Mouse (Mus musculus) ovary, postnatal 36 days (tissue): ENCODE results near the gene Spo11.

ENCODE experiments used
- DNase-seq: peaks from one replicate; pipeline ENCODE4 v3.0.0; 2022; ENCODE audit warnings: low spot score, mixed read lengths

The Spo11 gene

DNA sequence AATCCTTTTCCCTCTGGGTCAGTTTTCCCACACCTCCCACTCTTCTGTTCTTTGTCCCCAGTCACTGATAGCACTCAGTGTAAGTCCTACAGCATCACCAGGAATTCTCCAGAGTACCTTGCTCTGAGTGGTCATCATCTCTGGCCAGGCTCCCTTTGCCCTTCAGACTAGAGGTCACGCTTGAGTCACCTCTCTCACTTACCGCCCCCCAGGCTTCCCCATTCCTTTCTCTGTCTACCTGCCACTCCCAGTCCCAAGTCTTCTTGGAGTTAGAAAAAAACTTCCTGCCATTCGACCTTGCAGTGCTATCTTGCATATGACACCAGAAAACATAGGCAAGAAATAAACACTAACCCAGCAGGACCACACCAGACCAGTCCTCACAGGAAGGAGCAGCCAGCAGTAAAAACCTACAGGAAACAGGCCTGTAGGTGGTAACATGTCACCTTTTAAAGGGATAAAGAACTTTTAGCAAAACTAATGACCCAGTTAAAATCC lies 32.8 kb downstream of the Spo11 start:
- DNase-seq = no peak

DNA sequence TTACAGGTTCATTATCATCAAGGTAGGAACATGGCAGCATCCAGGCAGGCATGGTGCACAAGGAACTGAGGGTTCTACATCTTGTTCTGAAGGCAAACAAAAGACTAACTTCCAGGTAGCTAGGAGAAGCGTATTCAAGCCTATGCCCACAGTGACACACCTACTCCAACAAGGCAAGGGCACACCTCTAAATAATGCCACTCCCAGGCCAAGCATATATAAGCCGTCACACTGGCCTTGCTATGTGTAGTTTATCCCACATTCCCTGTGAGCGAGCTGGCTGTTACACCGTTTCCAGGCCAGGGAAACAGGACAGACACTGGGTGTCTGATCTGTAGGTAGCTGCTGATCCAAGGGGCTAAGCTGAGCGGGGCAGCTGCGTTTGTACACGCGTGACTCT lies 33.9 kb downstream of the Spo11 start:
- DNase-seq = no peak

DNA sequence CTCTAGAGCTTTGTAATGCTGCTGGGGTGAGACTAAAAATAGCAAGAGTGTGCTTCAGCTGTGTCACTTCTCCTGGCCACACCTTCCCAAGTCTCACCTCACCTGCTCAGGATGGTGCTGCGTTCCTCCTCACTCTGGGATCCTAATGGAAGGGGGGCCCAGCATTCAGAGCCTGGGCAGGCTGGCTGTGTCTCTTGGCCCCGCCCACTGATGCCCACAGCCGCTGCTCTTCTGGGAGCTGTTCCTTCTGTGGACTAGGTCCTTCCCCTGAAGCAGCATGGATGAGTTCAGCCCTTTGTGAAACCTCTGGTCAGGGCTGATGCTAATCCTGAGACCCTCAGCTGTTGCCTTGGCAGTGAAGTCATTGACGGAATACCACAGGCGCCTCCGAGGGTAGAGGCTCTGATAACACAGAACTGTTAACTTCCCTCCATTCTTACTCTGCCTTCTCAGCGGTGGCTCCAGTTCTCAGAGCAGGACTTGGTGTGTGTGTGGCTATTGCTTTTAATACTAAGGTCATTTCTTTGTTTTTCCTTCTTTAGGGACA lies 37.3 kb downstream of the Spo11 start:
- DNase-seq = no peak

DNA sequence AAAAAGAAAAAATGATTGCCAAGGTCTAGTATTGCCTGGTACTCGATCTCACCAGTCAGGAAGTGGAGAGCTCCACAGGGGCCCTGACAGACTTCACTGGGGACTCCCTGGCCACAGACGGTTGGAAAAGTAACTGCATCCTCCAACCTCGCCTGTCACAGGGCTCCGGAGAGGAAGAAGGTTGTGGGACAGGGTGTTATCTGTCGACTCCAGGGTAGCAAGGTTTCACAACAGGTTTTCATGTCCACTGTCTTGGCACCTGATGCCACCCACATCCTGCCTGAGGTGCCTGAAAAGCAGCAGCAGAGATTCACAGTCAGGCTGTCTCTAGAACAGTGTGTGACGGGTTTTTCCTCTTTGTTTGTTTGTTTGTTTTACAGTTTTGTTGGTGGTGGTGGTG lies 40.4 kb downstream of the Spo11 start:
- DNase-seq = no peak

DNA sequence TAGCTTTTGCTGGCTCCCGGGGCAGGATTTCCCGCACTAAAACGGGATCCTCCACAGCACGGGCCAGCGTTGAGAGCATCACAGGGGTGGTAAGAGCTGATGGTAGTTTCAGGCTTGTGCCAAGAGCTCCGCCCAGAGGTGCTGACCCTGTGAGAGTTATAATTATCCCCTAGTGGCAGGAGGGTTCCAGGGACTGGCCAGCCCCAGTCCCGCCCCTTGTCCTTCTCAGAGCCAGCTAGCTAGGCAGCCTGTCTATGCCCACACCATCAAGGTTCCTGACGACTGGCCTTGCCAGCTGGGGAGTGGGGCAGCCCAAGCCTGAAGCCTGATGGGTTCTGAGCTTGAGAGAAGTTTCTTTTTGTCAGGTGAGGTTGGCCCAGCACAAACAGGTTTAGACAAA lies 41.1 kb downstream of the Spo11 start:
- DNase-seq = peak; percentile 67

DNA sequence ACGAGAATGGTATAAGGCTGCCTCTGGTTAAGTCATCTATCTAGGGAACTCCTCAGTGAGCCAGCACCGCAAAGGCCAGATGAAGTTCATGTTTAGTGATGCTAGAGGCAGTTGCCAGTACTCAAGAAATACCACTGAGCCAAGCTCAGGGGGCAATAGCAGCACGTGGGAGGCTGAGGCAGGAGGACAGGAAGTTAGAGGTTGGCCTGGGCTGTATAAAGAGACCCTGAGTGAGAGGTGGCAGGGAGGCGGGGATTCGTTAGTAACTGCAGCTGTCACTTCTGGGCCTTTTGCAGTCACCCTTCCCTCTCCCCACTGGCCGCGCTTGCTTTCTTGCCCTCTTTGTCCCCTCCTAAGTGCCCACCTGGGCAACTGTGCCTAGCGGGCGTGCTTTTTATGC lies 41.8 kb downstream of the Spo11 start:
- no peak for DNase-seq

DNA sequence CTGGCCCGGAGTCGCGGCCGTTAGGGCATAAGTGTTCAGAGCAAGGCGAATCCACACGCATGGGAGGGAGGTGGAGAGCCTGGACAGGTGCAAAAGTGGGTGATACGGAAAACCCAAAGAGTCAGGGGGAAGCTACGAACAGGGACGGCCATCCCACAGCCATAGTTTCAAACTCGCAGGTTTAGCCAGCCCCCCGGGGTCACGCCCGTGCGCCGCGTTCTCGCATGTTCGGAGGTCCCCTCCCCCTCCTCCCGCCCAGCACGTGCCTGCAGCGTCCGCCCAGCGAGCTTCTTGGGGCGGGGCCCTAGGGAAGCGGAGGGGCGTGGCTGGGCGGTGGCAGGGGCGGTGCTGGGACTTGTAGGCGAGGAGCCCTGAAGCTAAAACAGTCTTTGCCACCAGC lies 42.3 kb downstream of the Spo11 start:
- DNase-seq = peak; percentile 92

DNA sequence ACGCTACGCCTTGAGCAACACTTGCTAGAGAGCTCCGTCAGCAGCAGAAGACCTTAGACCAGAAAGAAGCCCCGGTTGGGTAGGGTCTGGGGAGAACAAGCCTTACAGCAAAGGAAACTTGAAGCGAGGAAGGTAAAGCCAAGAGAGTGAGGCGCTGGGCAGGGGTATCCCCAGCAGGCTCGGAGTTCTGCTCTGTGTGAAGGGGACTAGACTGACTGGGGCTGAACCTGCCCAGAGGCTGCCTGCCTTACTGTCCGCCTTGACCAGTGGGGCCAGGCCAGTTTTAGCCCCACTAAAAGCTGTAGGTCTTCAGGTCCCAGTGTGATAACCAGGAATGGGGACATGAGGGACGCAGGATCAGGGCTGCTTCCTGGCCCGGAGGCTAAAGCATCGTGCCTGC lies 42.9 kb downstream of the Spo11 start, which contains the start of gene Rbm38:
Gene Rbm38, plus strand, starts transcription at position 69 of the 400 bp plus-strand sequence.
- DNase-seq = no peak

DNA sequence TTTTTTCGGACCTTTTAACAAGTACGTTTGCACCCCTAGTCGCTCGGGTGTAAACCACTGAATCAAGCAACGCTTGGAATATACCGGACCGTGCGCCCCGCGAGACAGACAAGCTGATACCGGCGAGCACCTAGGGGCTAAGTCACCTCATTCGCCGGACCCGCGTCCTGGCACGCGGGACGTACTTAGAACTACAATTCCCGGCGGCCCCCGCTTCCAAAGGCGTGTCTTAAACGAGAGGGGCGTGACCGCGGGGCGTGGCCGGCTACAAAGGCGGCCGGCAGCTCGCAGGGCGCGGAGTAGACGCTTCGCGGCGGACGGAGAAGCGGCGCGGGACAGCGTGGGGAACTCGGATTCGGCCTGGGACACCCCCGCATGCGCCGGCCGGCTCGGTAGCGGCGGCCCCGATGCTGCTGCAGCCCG lies 44.1 kb downstream of the Spo11 start:
- peak; percentile 93 for DNase-seq

DNA sequence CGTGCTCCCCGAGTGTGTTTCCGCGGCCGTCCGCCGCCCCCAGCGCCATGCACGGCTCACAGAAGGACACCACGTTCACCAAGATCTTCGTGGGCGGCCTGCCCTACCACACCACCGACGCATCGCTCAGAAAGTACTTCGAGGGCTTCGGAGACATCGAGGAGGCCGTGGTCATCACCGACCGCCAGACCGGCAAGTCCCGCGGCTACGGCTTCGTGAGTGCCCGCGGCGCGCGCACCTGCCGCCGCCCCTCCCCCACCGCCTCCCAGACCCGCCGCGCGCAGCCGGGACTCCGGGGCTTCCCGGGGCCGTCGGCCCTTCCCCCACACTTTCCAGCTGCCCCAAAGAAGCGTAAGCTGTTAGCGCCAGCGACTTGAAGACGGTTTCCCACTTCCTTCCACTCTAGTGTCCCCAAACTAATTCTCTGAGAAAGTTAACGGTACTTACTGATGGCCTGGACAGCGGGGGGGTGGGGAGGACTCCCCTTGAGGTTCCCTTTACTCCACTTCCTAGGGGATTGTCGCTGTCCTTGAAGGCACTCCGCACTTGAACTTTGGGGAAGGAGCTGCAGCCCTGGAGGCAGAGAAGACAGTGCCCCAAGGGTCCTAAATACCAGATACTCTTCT lies 44.7 kb downstream of the Spo11 start:
- DNase-seq = peak; percentile 53

DNA sequence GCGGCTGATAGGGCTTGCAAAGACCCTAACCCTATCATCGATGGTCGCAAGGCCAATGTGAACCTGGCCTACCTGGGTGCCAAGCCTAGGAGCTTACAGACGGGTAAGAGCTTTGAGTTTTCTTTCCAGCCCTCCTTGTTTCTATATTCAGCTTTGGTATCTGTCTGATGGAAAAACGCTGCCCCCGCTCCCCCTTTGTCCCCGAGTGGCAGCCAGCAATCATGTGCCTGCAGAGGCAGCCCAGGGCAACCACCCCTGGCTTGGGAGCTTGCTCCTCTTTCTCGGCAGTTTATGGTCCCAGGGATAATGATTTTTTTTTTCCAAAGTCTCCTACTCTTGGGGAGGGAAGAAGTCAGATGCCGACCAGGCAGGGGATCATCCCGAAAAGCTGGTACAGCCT lies 45.3 kb downstream of the Spo11 start:
- no peak for DNase-seq

DNA sequence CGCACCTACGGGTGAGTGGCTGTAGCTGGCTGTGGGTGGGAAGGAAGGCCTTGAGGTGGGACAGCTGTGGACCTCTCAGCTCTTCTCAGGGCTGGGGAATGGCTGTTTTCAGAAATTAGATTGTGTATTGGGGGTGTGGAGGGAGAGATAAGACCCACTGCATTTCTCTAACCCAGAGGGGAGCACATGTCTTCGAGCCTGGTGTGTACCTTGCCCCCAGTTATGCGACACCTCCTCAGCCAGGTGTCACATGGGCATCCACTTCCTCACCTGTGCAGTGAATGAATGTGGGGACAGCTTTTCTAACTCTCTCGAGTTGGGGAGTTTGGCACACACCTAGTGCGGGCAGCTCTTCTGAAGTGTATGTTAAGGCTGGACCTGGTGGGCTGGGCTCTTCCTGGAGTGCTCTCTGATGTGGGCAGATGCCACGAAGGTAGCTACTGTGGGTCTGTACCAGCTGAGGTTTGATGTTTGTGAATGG lies 45.9 kb downstream of the Spo11 start:
- no peak for DNase-seq

DNA sequence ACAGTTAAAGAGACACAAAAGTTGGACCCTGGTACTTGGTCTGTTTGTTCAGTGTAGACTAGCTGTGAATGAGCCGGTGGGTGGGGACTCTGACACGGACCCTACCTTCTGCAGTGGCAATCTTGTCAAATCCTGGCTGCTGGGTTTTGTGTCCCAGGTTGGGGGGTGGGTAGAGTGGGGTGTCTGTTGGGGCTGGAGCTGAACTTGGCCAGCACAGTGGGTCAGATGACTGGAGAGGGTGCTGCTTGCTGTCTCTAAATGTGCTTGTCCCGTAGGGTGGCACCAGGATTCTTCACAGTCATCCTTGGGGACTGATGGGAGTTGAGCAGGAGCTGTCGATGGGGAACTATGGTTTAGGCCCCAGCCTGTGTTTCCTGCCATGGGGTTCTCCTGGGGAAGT lies 46.5 kb downstream of the Spo11 start:
- DNase-seq = no peak

DNA sequence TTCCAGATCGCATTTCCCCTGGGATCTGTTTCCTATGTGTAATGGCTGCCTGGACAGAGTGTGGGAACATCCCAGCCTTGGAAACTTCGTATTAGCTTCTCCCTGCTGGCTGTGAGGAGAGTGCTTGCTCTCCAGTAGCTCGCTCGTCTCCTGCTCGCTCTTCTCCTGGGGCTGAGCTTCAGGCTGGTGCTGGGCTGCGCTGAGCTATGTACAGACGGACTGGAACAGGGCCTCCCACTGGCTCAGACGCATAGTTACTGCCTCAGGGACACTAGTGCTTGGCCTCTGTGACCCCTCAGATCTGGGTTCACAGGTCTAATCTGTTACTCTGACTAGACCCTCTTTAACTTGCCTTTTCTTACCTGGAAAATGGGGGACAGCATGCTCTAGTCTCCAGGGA lies 46.9 kb downstream of the Spo11 start:
- no peak for DNase-seq

DNA sequence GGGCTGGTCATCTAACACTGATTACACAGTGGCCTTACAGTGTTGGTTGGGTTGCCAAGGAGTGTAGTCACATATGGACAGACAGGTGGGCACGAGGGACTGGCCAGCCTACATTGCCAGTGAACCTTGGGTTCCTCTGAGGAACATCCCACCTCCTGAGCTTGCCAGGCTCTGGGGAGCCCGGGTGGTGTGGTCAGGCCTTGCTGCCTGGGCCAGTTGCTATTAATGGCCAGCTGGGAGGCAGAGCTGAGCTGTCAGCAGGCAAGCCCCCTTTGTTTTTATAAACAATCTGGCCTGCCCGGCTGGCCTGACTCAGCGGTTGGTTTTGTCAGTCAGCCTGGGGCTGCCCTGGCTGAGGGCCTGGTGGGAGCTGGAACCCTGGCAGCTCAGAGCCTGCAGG lies 47.4 kb downstream of the Spo11 start:
- peak; percentile 26 for DNase-seq

DNA sequence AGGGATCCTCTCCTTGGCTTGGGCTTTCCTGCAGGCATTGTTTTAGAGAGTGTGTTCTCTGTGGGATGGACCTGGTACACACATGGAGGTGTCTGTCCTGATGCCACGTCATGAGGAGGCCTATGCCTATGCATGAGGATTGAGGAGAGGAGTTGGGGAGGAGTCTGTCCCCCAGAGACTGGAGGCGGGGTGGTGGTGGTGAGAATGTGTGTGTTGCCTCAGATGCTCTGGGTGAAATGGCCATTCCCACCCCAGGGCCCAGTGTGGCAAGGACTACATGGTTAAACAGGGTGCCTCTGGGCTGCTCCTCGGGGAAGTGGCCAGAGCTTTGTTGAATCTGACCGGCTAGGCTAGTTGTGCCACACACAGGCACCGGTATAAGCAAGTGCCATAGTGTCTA lies 48.8 kb downstream of the Spo11 start:
- no peak for DNase-seq

DNA sequence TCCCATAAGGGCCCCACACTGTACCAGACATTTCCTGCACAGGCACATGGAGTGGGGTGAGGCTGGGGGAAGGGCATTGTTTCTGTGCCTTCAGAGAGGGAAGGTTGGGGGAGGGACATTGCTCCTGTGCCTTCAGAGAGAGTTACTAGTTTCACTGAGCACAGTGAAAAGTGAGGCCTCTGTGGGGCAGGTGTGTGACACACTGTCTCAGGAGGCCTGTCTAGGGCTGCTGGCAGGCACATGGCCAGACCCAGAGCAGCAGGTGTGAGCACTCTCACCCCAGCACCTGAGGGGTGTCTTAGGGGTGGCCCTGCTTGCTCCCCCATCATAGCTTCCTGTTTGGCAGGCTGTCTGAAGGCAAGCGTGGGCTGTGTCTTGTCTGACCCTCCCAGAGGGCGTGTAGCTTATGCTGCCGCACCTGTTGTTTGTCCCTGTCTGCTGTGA lies 49.2 kb downstream of the Spo11 start:
- DNase-seq = no peak

DNA sequence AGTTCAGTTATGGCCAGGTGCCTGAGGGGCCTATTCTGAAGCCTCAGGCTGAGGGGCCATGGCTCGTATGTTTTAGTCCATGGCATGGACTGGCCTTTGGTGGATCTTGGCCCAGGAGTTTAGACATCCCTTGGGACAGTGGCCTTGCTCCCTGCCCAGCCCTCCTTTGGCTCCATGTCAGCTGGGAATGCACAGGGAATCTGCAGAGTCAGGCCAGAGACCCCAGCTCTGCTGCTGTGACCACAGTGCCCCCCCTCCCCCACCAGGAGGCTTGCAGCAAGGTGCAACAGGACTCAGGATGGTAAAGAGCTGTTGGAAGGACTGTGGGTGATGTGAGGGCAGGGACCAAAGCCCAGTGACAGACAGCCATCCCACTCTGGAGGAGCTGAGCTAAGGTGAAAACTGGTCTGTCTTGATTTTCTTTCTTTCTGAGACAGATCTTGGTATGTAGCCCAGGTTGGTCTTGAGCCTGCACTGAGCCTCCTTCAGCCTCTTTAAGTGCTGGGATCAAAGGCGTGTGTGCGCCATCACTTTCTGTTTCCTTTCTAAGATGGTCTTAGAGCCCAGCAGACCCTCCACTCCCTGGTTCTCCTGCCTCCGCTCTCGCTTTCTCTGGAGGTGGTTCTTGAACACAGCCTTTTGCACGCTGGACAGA lies 49.8 kb downstream of the Spo11 start:
- DNase-seq = no peak

DNA sequence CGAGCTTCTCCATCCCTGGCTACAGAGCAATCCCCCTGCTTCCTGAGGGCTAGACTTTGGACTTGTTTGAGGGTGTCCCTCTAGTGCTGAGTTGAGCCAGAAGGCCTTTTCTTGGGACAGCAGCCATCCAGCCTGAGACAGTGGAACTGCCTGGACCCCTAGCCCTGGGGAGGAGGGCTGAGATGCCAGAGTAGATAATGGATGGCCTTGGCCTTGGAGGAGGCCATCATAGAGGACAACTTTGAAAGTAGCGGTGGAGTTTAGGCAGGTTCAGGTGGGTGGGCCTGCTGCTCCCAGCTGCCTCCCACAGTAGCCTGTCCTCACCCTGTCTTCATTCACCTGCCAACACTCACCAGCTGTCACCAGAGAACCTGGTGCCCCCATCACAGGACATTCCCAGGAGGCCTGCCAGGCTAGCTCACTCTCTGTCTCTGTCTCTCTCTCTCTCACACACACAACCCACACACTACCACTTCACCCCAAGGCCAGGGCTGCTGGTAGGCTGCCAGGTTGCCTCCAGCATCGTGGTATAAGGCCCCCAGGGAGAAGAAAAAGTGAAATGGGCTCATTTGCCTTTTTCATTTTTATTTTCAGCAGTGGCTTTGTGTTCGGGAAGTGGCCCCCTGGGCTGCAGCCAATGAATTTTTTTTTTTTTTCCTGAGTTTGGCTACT lies 50.5 kb downstream of the Spo11 start:
- no peak for DNase-seq

DNA sequence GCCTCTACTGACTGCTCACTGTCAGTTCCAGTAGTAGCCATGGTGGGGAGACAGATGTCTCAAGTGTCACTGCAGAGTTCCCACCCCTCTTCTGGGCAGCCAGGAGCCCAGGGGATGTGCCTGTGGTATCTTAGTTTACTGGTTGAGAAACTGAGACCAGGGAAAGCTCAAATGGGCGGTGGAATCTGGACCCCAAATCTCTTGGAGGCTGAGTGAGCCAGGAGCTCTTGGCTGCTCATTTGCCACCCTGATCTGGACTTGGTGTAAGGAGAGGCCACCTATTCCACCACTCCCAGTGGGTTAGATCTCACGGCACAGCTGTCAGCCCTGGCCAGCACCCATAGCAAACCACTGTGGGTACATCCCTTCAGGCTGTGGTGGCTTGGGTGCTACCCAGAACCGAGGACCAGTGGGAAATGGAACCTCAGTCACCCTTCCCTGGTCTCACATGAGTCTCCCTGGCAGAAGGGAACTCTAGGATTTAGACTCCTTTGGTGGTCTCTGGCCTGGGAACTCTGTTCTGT lies 51.1 kb downstream of the Spo11 start:
- no peak for DNase-seq

DNA sequence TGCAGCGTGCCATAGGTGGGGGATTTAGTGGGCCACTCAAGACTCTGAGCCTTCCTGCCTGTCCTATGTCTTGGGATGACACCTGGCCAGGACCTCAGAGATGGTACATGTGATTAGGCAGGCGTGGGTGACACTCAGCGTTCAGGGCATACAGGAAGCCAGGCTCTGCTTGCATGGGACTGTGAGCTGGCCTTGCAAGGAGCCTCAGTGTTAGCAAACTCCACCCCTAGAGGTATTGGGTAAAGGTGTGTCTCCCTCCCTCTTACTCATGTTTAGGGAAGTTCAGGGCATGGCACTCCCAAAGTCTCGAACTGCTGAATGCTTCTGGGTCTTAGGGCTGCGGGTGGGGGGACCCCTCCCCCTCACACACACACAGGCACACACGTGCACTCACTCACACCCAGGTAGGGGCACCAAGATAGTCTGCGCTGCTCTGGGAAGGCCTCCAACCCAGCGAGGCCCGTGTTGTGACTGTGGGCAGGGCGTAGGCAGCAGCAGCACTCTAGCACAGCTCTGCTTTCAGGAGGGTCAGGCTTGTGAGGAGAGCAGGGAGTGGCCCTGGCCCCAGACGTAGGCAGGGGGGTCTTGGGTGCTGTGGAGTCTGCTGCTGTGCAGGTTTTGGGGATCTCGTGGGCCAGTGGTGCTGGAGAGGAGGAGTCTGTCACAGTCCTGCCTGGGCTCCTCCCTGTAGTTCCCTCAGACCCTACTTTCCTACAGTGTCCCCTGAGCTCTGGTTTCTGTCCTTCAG lies 53.3 kb downstream of the Spo11 start:
- no peak for DNase-seq

DNA sequence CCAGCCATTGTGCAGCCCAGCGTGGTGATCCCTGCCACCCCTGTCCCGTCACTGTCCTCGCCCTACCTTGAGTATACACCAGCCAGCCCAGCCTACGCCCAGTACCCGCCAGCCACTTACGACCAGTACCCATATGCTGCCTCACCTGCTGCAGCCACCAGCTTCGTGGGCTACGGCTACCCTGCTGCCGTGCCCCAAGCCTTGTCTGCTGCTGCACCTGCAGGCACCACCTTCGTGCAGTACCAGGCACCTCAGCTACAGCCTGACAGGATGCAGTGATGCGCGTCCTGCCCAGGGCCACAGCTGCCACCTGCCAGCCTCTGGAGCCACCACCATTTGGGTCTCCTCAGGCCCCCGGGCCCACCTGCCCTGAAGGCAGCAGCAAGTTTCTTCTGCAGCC lies 56.0 kb downstream of the Spo11 start:
- no peak for DNase-seq
